Mouse (Mus musculus) C2C12 (cell line): ENCODE measurements around the gene Togaram1. TPM values are rescaled to one million over a fixed set of nuclear protein-coding genes. Genes with fewer than 3 reads are reported as not detected.
A peak's percentile ranks its signal among the peaks of the same experiment; 100 is the strongest.

Experiments used
- H3K27me3 ChIP-seq: one replicate; pipeline ENCODE4 v1.6.1; 2011; ENCODE audit not compliant: control insufficient read depth, insufficient read depth, insufficient read length
- H3K36me3 ChIP-seq: one replicate; pipeline ENCODE4 v1.6.1; 2011; ENCODE audit not compliant: control insufficient read depth, insufficient read depth
- H3K4me3 ChIP-seq: one replicate; pipeline ENCODE4 v1.5.1; 2011; ENCODE audit warnings: mild to moderate bottlenecking, control low read depth; ENCODE audit not compliant: poor library complexity, insufficient read depth, severe bottlenecking
- H3K79me2 ChIP-seq: one replicate; pipeline ENCODE4 v1.6.1; 2011; ENCODE audit not compliant: control insufficient read depth, insufficient read depth
- H3K79me3 ChIP-seq: one replicate; pipeline ENCODE4 v1.6.1; 2011; ENCODE audit warnings: low read depth, control low read depth
- H3ac ChIP-seq: one replicate; pipeline ENCODE3; 2011; ENCODE audit warnings: low read depth; ENCODE audit not compliant: control insufficient read depth, insufficient read length
- CEBPB ChIP-seq: IDR thresholded peaks from one replicate; pipeline ENCODE4 v1.6.1; 2011; ENCODE audit warnings: low read depth, mild to moderate bottlenecking, control low read depth, moderate library complexity
- CTCF ChIP-seq: IDR thresholded peaks from one replicate; pipeline ENCODE4 v1.5.1; 2011; ENCODE audit not compliant: control insufficient read depth, insufficient read depth, insufficient read length
- FOSL1 ChIP-seq: IDR thresholded peaks from one replicate; pipeline ENCODE4 v1.8.0; 2011; ENCODE audit warnings: mild to moderate bottlenecking, low read length; ENCODE audit not compliant: poor library complexity, insufficient read depth, severe bottlenecking
- MAX ChIP-seq: IDR thresholded peaks from one replicate; pipeline ENCODE4 v1.6.1; 2011; ENCODE audit warnings: mild to moderate bottlenecking, control low read depth
- MYOD1 ChIP-seq: IDR thresholded peaks from one replicate; pipeline ENCODE4 v1.6.1; 2011; ENCODE audit warnings: low read depth; ENCODE audit not compliant: control insufficient read depth, insufficient read length
- MYOG ChIP-seq: IDR thresholded peaks from one replicate; pipeline ENCODE4 v1.6.1; 2011; ENCODE audit not compliant: control insufficient read depth, insufficient read length; ENCODE audit errors: extremely low read depth
- USF1 ChIP-seq: IDR thresholded peaks from one replicate; pipeline ENCODE4 v1.6.1; 2011; ENCODE audit warnings: low read depth, mild to moderate bottlenecking, control low read depth, moderate library complexity
- long read RNA-seq, 2 experiments: library from polyadenylated mRNA; unstranded; transcript quantifications; one replicate each; pipeline ENCODE4 v2.0.0; 2019 to 2020
- polyA plus RNA-seq: library from polyadenylated mRNA; unstranded; fragments of >200 nt; fragmentation: generic; extraction: Trizol; gene quantifications from one replicate; pipeline ENCODE4 v1.2.1, GENCODE M21; 2012; ENCODE audit warnings: missing spikeins

Gene Togaram1
- 3.9 TPM for polyA plus RNA-seq
- long read RNA-seq, experiment 1, partial matches to known transcripts: 0 of 1 reads
- long read RNA-seq, experiment 1, other reads (novel, unspliced or antisense): 1 of 1 reads
- long read RNA-seq, experiment 2, full-length matches to known transcripts: 12 of 77 reads
- long read RNA-seq, experiment 2, partial matches to known transcripts: 64 of 77 reads
- long read RNA-seq, experiment 2, other reads (novel, unspliced or antisense): 1 of 77 reads

- Histone ChIP-seq H3K79me3 (peaks cover 69% of the 10 kb centered on the region), H3K79me2 (peaks cover 74% of the 10 kb centered on the region), H3K27me3 (no peaks in the 10 kb centered on the region), H3K4me3 (peak within 1 kb of the TSS; percentile 88), H3ac (peak within 1 kb of the TSS; percentile 97), H3K36me3 (peaks cover 5% of the 10 kb centered on the region)
- TF ChIP-seq MAX: peak; percentile 66
- no peak for TF ChIP-seq CEBPB
- TF ChIP-seq MYOG: no peak
- peak; percentile 99 for TF ChIP-seq USF1
- no peak for TF ChIP-seq CTCF
- TF ChIP-seq MYOD1: no peak
- TF ChIP-seq FOSL1: no peak
These were observed at the start of gene Togaram1, which contains the start of gene Klhl28 for GRCm38 (mm10) chr12:64965124-64966026. Gene Togaram1, plus strand, starts transcription at chr12:64965804. Gene Klhl28, minus strand, starts transcription at chr12:64965534.

DNA sequence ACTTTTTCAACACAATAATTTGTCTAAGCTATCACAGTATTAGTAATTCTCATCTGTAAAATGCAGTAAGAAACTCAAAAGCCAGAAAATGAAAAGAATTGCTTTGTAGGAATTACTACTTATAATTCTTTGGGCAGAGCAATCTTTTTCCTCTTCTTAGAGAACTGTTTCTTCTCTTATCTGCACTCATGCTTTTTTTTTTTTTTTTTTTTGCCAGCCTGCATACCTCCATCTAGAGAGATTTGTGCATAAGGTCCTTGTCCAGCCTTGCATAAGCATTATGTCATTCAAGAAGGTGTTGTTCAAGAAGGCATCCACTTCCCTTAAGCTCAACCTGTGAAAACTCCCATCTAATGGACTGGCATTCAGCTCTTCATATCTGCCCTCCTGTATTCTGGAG, 48.9 kb upstream of the Togaram1 start:
- Histone ChIP-seq H3ac (no peak overlapping the region), H3K79me2 (no peaks in the 10 kb centered on the region), H3K4me3 (no peak overlapping the region), H3K79me3 (no peaks in the 10 kb centered on the region), H3K27me3 (peaks cover 8% of the 10 kb centered on the region), H3K36me3 (no peaks in the 10 kb centered on the region)
- TF ChIP-seq CTCF: no peak
- no peak for TF ChIP-seq FOSL1
- no peak for TF ChIP-seq MAX
- no peak for TF ChIP-seq CEBPB
- TF ChIP-seq USF1: no peak
- no peak for TF ChIP-seq MYOG
- TF ChIP-seq MYOD1: no peak

DNA sequence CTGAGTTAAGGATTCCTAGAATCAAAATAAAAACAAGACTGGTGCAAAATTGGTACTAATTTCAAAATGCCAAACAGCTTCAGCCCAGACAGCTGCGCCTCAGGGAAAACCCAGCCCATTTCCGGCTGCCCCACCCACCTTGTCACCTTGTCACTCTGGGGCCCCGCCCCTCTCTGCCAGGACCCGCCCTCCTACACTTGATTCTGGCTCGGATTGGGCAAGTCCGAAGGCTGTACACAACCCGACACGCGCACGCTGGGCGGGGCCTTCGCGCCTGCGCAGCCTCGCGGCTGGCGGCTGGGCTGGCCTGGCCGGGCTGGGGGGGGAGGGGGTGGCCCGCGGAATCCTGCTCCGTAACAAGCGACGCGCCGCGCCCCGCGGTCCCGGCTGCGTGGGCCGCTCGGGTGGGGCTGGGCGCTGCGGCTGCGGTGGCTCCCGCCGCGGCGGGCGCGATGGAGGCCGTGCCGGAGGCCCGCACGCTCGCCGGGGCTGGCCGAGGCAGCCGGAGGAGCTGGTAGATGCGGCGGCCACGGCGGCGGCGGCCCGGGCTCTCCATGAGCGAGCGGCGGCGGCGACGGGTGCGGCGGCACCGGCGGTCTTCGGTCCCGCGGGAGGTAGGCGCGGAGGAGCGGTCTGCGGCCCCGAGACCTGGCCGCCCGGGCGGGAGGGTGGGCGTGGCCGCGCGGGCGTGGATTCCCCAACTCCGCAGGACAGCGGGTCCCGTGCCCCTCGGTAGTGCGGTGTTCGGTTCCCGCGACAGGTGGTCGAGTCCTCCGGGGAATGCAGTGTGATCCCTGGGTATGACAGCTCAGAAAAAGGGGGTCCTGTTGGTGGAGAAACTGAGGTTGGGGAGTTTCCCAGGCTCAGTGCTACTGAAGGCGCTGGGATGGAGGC, 47.8 kb upstream of the Togaram1 start, which contains the start of gene Gm527:
Gm527 (plus strand) TSS at position 329 of the 894 bp plus-strand sequence.
- Histone ChIP-seq H3K79me2 (no peaks in the 10 kb centered on the region), H3K79me3 (no peaks in the 10 kb centered on the region), H3K36me3 (no peaks in the 10 kb centered on the region), H3K4me3 (peak within 1 kb of the TSS; percentile 41), H3K27me3 (peaks cover 8% of the 10 kb centered on the region), H3ac (peak within 1 kb of the TSS; percentile 79)
- peak; percentile 11 for TF ChIP-seq MAX
- TF ChIP-seq CTCF: no peak

DNA sequence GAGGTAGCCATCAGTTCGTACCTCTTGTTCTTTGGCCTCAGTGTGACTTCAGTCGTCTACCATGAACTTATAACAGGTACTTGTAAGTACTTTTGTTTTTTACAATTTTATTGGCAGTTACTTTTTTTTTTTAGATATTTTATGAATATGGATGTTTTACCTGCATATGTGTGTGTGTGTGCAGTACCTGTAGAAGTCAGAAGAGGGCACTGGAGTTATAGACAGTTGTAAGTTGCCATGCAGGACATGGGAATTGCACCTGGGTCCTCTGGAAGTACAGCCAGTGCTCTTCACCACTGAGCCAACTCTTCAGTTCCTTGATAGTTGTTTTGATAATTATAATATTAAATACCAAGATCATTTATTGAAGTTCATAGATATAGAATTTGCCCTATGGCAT, 28.1 kb upstream of the Togaram1 start:
- no peaks in the 10 kb centered on the region for H3K79me3 ChIP-seq
- H3K27me3 ChIP-seq: no peaks in the 10 kb centered on the region
- no peak overlapping the region for H3K4me3 ChIP-seq
- no peaks in the 10 kb centered on the region for H3K79me2 ChIP-seq
- TF ChIP-seq CTCF: no peak
- no peak for TF ChIP-seq MAX
- no peak overlapping the region for H3ac ChIP-seq
- H3K36me3 ChIP-seq: peaks cover 7% of the 10 kb centered on the region

GRCm38 (mm10) chr12:64964560-64964959, 1.0 kb upstream of the Togaram1 start:
- peaks cover 66% of the 10 kb centered on the region for H3K79me2 ChIP-seq
- no peak for TF ChIP-seq MYOD1
- TF ChIP-seq FOSL1: no peak
- no peak for TF ChIP-seq MAX
- TF ChIP-seq CEBPB: no peak
- no peak for TF ChIP-seq USF1
- TF ChIP-seq CTCF: no peak
- TF ChIP-seq MYOG: no peak
- H3K27me3 ChIP-seq: no peaks in the 10 kb centered on the region
- H3K79me3 ChIP-seq: peaks cover 65% of the 10 kb centered on the region
- H3K4me3 ChIP-seq: peak overlapping the region; percentile 88
- H3ac ChIP-seq: no peak overlapping the region
- peaks cover under 1% of the 10 kb centered on the region for H3K36me3 ChIP-seq
